Mouse (Mus musculus) kidney, adult 9 months (tissue): ENCODE measurements around the gene Gm3468.
"Not testable (repeated sequence)": the region's sequence is repeated elsewhere in the genome, so short reads cannot be mapped to it uniquely, and the experiment has no call there.

ENCODE experiments used
- DNase-seq: peaks from one replicate; pipeline ENCODE4 v3.0.0; 2022

Gm3468 gene

GRCm38 (mm10) chr14:6108272-6108925, at the start of gene Gm3468:
Gene Gm3468, minus strand, starts transcription at chr14:6108665.
- DNase-seq: peak; percentile 30

- not testable (repeated sequence) for DNase-seq
Observed at GRCm38 (mm10) chr14:6125707-6126106, 17.2 kb upstream of the Gm3468 start, which contains the start of gene Gm3476. Gene Gm3476, minus strand, starts transcription at chr14:6125807.

GRCm38 (mm10) chr14:6107500-6107899, 965 bp downstream of the Gm3468 start:
- DNase-seq: peak; percentile 10

GRCm38 (mm10) chr14:6093842-6094241, 14.6 kb downstream of the Gm3468 start, which contains the start of gene Gm8206:
Gene Gm8206, minus strand, starts transcription at chr14:6093942.
- not testable (repeated sequence) for DNase-seq

- DNase-seq: not testable (repeated sequence)
Observed at GRCm38 (mm10) chr14:6058167-6058566, 50.3 kb downstream of the Gm3468 start, which contains the start of gene Gm6337. Gene Gm6337, minus strand, starts transcription at chr14:6058267.
